Mouse (Mus musculus) neural tube, embryonic 12.5 days (tissue): ENCODE data around the gene Rpl9-ps6. TPM values are rescaled to one million over a fixed set of nuclear protein-coding genes. Genes with fewer than 3 reads are reported as not detected.

Source experiments
- ATAC-seq: fragments of 200-750 bp; cut with Nextera tagmentation; 2 replicates; pipeline ENCODE4 v1.8.0; 2017; ENCODE audit warnings: low read depth, mild to moderate bottlenecking, moderate TSS enrichment, moderate library complexity; ENCODE audit not compliant: low FRiP score
- H3K27ac ChIP-seq: fragments of 300-500 bp; sonication (generic); 2 replicates; pipeline ENCODE4 v1.5.1; 2016
- H3K27me3 ChIP-seq: fragments of 300-500 bp; sonication (generic); replicated peaks from 2 replicates; pipeline ENCODE4 v1.6.1; 2016; ENCODE audit warnings: mild to moderate bottlenecking
- H3K36me3 ChIP-seq: fragments of 300-500 bp; sonication (generic); 2 replicates; pipeline ENCODE4 v1.6.1; 2016; ENCODE audit warnings: mild to moderate bottlenecking
- H3K4me1 ChIP-seq: fragments of 300-500 bp; sonication (generic); 2 replicates; pipeline ENCODE4 v1.6.1; 2016
- H3K4me2 ChIP-seq: fragments of 300-500 bp; sonication (generic); replicated peaks from 2 replicates; pipeline ENCODE4 v1.6.1; 2016; ENCODE audit warnings: mild to moderate bottlenecking
- H3K4me3 ChIP-seq: fragments of 300-500 bp; sonication (generic); 2 replicates; pipeline ENCODE4 v1.5.1; 2016
- H3K9ac ChIP-seq: fragments of 300-500 bp; sonication (generic); 2 replicates; pipeline ENCODE4 v1.6.1; 2016; ENCODE audit warnings: mild to moderate bottlenecking
- H3K9me3 ChIP-seq: fragments of 300-500 bp; sonication (generic); 2 replicates; pipeline ENCODE4 v1.6.1; 2016; ENCODE audit warnings: mild to moderate bottlenecking
- WGBS: fragments of 180-500 bp; shearing (Covaris S2); methylation state at CpG from one replicate; pipeline ENCODE4 v1.1.7; 2016; 5-methylcytosine and 5-hydroxymethylcytosine counted together
- polyA plus RNA-seq: library from polyadenylated mRNA; unstranded; fragments of >200 nt; fragmentation: Nextera tagmentation; extraction: Ambion mirVana; gene quantifications from 2 replicates; pipeline ENCODE4 v1.2.1, GENCODE M21; 2016

The Rpl9-ps6 gene
- 59.6 and 61.8 TPM in 2 replicates for polyA plus RNA-seq

DNA sequence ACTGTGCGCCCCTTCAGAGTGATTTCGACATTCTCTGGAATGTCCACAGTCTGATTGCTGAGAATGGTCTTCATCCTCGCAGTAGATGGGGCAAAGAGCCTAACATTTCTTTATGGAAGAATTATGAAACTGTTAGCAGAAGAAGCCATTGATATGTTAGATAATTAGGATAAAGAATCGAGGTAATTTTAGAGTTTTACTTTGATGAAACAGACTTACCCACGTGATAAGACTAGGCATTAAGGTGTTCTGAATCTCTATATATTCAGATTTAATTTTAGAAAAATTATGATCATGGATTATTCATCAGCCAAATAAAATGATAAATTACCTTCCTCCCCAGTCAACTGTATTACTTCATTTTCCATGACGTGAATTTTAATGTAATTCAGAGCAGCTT is at the start of gene Rpl9-ps6:
Gene Rpl9-ps6 (minus strand): TSS at position 101 of the 400 bp plus-strand sequence.
- no peak for ATAC-seq
- Histone ChIP-seq H3K27ac (no peak within 1 kb of the TSS), H3K4me2 (no peak within 1 kb of the TSS), H3K27me3 (no peaks in the 10 kb centered on the region), H3K36me3 (no peaks in the 10 kb centered on the region), H3K9me3 (no peaks in the 10 kb centered on the region), H3K9ac (no peak within 1 kb of the TSS), H3K4me1 (no peaks in the 10 kb centered on the region), H3K4me3 (no peak within 1 kb of the TSS)
- WGBS, result 92% methylated on average over 6 of the region's 6 CpGs

- H3K9me3 ChIP-seq, result no peaks in the 10 kb centered on the region
- WGBS, result 46% methylated on average over 1 of the region's 1 CpGs
- no peak overlapping the region for H3K27ac ChIP-seq
- no peak for ATAC-seq
- no peaks in the 10 kb centered on the region for H3K4me1 ChIP-seq
- no peaks in the 10 kb centered on the region for H3K27me3 ChIP-seq
- no peak overlapping the region for H3K9ac ChIP-seq
- H3K4me2 ChIP-seq, result no peak overlapping the region
- peaks cover 49% of the 10 kb centered on the region for H3K36me3 ChIP-seq
- no peak overlapping the region for H3K4me3 ChIP-seq
Observed at GRCm38 (mm10) chr19:32512518-32512917, 46.1 kb upstream of the Rpl9-ps6 start.

DNA sequence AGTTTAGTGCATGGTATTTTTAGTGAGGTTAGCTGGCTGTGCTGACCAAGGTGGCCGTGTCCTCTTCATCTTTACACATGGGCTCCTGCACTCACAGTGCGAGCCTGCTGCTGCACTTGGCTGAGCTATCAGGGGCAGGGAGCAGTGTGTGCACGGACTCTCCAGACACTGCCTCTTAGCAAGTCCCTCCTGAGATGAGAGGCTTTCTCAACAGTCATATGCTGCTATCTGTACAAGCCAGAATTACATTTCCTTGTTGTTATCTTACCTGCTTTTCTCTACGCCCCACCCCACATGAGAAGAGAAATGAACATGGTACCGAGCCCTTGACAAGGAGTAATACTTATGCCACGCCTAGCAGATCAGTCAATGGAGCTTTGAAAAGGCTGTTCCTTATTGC is 44.6 kb upstream of the Rpl9-ps6 start:
- Histone ChIP-seq H3K4me1 (no peaks in the 10 kb centered on the region), H3K4me3 (no peak overlapping the region), H3K9ac (no peak overlapping the region), H3K4me2 (no peak overlapping the region), H3K9me3 (no peaks in the 10 kb centered on the region), H3K36me3 (peaks cover 47% of the 10 kb centered on the region), H3K27ac (no peak overlapping the region), H3K27me3 (no peaks in the 10 kb centered on the region)
- WGBS, result 97% methylated on average over 6 of the region's 6 CpGs
- no peak for ATAC-seq

GRCm38 (mm10) chr19:32510267-32510666 is 43.9 kb upstream of the Rpl9-ps6 start:
- Histone ChIP-seq H3K9ac (no peak overlapping the region), H3K4me3 (no peak overlapping the region)

GRCm38 (mm10) chr19:32507526-32507925 is 41.1 kb upstream of the Rpl9-ps6 start:
- H3K27ac ChIP-seq, result no peak overlapping the region
- H3K4me2 ChIP-seq, result no peak overlapping the region
- H3K27me3 ChIP-seq, result no peaks in the 10 kb centered on the region
- no peak for ATAC-seq
- no peak overlapping the region for H3K9ac ChIP-seq
- peaks cover 23% of the 10 kb centered on the region for H3K36me3 ChIP-seq
- no peak overlapping the region for H3K4me3 ChIP-seq
- H3K4me1 ChIP-seq, result no peaks in the 10 kb centered on the region
- WGBS, result 89% methylated on average over 9 of the region's 9 CpGs
- H3K9me3 ChIP-seq, result no peaks in the 10 kb centered on the region

More at GRCm38 (mm10) chr19:32510267-32510666, 43.9 kb upstream of the Rpl9-ps6 start:
- no peak for ATAC-seq
- H3K27ac ChIP-seq, result no peak overlapping the region
- H3K27me3 ChIP-seq, result no peaks in the 10 kb centered on the region
- WGBS, result 78% methylated on average over 3 of the region's 3 CpGs
- no peaks in the 10 kb centered on the region for H3K9me3 ChIP-seq
- H3K4me1 ChIP-seq, result no peaks in the 10 kb centered on the region
- H3K4me2 ChIP-seq, result no peak overlapping the region
- H3K36me3 ChIP-seq, result peaks cover 46% of the 10 kb centered on the region

DNA sequence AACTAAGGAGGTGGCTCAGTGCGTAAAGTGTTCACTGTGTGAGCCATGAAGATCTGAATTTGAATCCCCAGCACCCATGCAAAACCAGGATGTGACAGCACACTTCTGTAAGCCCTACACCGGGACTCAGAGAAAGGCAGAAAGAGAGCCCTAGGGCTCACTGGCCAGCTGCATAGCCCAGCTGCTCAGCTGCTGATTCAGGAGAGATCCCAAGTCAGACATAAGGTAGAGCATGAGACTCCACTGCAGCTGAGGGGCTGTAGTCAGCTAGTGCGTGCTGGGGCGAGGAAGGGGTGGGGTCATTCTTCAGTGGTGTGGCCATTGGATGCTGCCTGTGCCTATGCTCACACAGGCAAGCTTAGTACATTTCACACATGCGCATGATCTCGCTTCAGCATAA is 40.7 kb upstream of the Rpl9-ps6 start:
- ATAC-seq, result no peak
- 89% methylated on average over 6 of the region's 6 CpGs for WGBS
- Histone ChIP-seq H3K27ac (no peak overlapping the region), H3K9ac (no peak overlapping the region), H3K9me3 (no peaks in the 10 kb centered on the region), H3K4me1 (no peaks in the 10 kb centered on the region), H3K36me3 (peaks cover 20% of the 10 kb centered on the region), H3K4me2 (no peak overlapping the region), H3K27me3 (no peaks in the 10 kb centered on the region), H3K4me3 (no peak overlapping the region)

DNA sequence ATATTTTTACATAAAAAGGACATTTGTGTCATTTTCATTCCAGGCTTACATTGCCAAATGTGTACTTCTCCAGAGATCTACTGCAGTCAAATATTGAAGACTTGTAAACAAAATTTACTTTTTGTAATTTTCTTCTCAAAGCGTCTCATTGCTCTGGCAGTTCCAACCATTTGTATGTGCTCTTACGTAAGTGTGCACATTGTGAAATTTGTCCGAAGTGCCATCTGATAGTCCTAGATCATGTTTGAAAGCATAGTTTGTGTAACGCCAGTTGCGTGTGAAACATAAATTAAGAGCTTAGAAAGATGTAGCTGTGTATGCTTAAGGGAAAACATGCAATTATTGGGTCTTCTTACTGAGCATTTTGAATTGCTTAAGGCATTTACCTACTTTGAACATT is 40.1 kb upstream of the Rpl9-ps6 start:
- peaks cover 17% of the 10 kb centered on the region for H3K36me3 ChIP-seq
- 96% methylated on average over 5 of the region's 5 CpGs for WGBS
- H3K9me3 ChIP-seq, result no peaks in the 10 kb centered on the region
- no peaks in the 10 kb centered on the region for H3K4me1 ChIP-seq
- H3K4me2 ChIP-seq, result no peak overlapping the region
- no peak for ATAC-seq
- H3K27ac ChIP-seq, result no peak overlapping the region
- no peaks in the 10 kb centered on the region for H3K27me3 ChIP-seq
- no peak overlapping the region for H3K9ac ChIP-seq
- H3K4me3 ChIP-seq, result no peak overlapping the region

- Histone ChIP-seq H3K4me3 (no peak overlapping the region), H3K9ac (no peak overlapping the region), H3K9me3 (no peaks in the 10 kb centered on the region), H3K4me1 (no peaks in the 10 kb centered on the region), H3K36me3 (peaks cover 14% of the 10 kb centered on the region), H3K4me2 (no peak overlapping the region), H3K27ac (no peak overlapping the region), H3K27me3 (no peaks in the 10 kb centered on the region)
- 94% methylated on average over 8 of the region's 8 CpGs for whole genome bisulfite sequencing
- ATAC-seq, result no peak
Observed at GRCm38 (mm10) chr19:32506081-32506480, 39.7 kb upstream of the Rpl9-ps6 start.

DNA sequence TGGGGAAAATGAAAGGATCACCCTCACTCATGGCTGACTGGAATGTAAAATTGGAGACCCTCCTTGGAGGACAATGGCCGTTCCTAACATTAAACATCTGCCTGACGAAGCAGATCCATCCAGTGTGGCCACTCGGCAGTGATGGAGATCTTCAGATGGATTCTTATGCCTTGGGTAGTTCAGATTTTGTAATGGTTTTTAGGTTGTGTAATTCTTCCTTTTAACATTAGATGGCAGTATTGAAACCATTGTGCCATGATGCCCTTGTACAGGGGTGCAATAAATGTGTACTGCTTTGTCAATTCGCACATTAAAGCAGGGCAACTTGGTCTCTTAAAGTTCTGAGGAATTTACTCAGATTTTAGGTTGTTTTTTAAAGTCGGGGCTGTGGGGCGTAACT is 35.0 kb upstream of the Rpl9-ps6 start:
- no peak overlapping the region for H3K4me2 ChIP-seq
- H3K9me3 ChIP-seq, result no peaks in the 10 kb centered on the region
- peaks cover 21% of the 10 kb centered on the region for H3K36me3 ChIP-seq
- H3K9ac ChIP-seq, result no peak overlapping the region
- H3K4me3 ChIP-seq, result no peak overlapping the region
- H3K27ac ChIP-seq, result no peak overlapping the region
- WGBS, result 88% methylated on average over 6 of the region's 6 CpGs
- ATAC-seq, result no peak
- no peaks in the 10 kb centered on the region for H3K4me1 ChIP-seq
- no peaks in the 10 kb centered on the region for H3K27me3 ChIP-seq

DNA sequence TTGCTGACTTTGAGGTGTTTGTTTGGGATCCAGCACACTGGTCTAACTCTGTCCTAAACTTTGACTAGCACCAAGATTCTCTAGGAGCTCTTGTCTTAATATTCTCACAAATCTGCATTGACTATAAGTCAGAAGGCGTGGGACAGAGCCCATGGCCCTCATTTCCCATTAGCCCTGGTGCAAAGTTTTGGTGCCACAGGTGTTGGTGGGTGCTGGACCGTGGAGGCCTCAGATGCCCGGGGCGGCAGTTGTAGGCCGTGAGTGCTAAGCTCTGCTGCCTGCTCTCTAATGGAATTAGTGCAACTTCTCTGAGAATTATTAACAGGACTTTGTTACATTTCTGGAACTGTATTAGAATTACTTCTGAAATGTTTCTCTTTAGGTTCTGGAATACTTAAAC is 31.6 kb upstream of the Rpl9-ps6 start:
- no peak overlapping the region for H3K27ac ChIP-seq
- no peaks in the 10 kb centered on the region for H3K27me3 ChIP-seq
- H3K4me2 ChIP-seq, result no peak overlapping the region
- WGBS, result 96% methylated on average over 5 of the region's 5 CpGs
- no peak overlapping the region for H3K9ac ChIP-seq
- ATAC-seq, result no peak
- peaks cover 34% of the 10 kb centered on the region for H3K36me3 ChIP-seq
- H3K4me1 ChIP-seq, result no peaks in the 10 kb centered on the region
- no peak overlapping the region for H3K4me3 ChIP-seq
- no peaks in the 10 kb centered on the region for H3K9me3 ChIP-seq

- Histone ChIP-seq H3K27ac (no peak overlapping the region), H3K4me1 (no peaks in the 10 kb centered on the region), H3K36me3 (peaks cover 39% of the 10 kb centered on the region), H3K4me3 (no peak overlapping the region), H3K4me2 (no peak overlapping the region), H3K9ac (no peak overlapping the region), H3K27me3 (no peaks in the 10 kb centered on the region), H3K9me3 (no peaks in the 10 kb centered on the region)
- WGBS, result 88% methylated on average over 6 of the region's 6 CpGs
- ATAC-seq, result no peak
Observed at GRCm38 (mm10) chr19:32497411-32497810, 31.0 kb upstream of the Rpl9-ps6 start.

DNA sequence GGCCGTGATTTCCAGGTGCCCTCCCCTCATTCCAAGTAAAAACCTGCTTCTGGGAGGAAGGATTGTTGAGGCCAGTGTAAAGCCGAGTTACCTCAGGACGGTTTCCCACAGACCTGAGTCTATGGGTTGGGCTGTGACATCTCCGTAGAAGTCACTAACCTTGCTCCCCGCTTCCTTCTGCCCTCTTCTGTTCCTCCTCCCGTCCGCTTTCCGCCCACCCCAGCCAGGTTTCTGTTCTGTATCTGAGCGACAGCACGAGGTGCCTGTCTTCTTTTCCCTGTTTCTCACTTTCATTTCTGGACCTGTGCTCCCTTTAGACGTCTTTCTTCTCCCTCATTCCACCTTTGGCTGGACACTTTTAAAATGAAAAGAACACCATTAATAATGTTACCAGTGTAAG is 28.7 kb upstream of the Rpl9-ps6 start:
- Histone ChIP-seq H3K27me3 (no peaks in the 10 kb centered on the region), H3K36me3 (peaks cover 40% of the 10 kb centered on the region), H3K9ac (no peak overlapping the region), H3K4me1 (no peaks in the 10 kb centered on the region), H3K4me2 (no peak overlapping the region), H3K9me3 (no peaks in the 10 kb centered on the region), H3K4me3 (no peak overlapping the region), H3K27ac (no peak overlapping the region)
- 89% methylated on average over 11 of the region's 11 CpGs for WGBS
- no peak for ATAC-seq

- H3K27me3 ChIP-seq, result no peaks in the 10 kb centered on the region
- WGBS, result 92% methylated on average over 13 of the region's 13 CpGs
- H3K9ac ChIP-seq, result no peak overlapping the region
- H3K4me1 ChIP-seq, result no peaks in the 10 kb centered on the region
- H3K4me3 ChIP-seq, result no peak overlapping the region
- no peak overlapping the region for H3K27ac ChIP-seq
- H3K9me3 ChIP-seq, result no peaks in the 10 kb centered on the region
- H3K4me2 ChIP-seq, result no peak overlapping the region
- no peak for ATAC-seq
- H3K36me3 ChIP-seq, result peaks cover 40% of the 10 kb centered on the region
Observed at GRCm38 (mm10) chr19:32494611-32495010, 28.2 kb upstream of the Rpl9-ps6 start.
